18 mouse cellular contexts compared by ENCODE assay signal in genomic region chr15:85956202-85956601, GRCm38 (mm10).
A peak's percentile ranks its signal among the peaks of the same experiment; 100 is the strongest.
DNase-seq lines count a peak whose midpoint lies in the region; ATAC-seq lines count a peak whose summit lies in the region.
"Had no signal": no experiment of that assay in that cellular context is flagged by ENCODE, and none has a peak within 500 bp of the region (broad histone marks: within the 10 kb centered on the region; RNA-seq: fewer than 3 reads in every experiment).

No protein-coding gene starts in this region.

- H3K4me3 ChIP-seq in midbrain, embryonic 10.5 days: no peak overlapping the region
- H3K4me3 ChIP-seq in midbrain, embryonic 16.5 days (ENCODE audit: low read depth, low read length): no peak overlapping the region
- H3K4me3 ChIP-seq in stomach, embryonic 15.5 days (replicated peaks): no peak overlapping the region
- H3K4me3 ChIP-seq: heart, embryonic 13.5 days; midbrain, embryonic 12.5 days; neural tube, embryonic 15.5 days had no signal

- no peak overlapping the region for H3K9ac ChIP-seq in midbrain, embryonic 16.5 days (ENCODE audit: low read depth, low read length)
- H3K9ac ChIP-seq in stomach, embryonic 15.5 days: no peak overlapping the region
- H3K9ac ChIP-seq: heart, embryonic 13.5 days; midbrain, embryonic 12.5 days; neural tube, embryonic 15.5 days had no signal

- no peak overlapping the region for H3K4me2 ChIP-seq in midbrain, embryonic 16.5 days (ENCODE audit: low read length)
- H3K4me2 ChIP-seq in stomach, embryonic 15.5 days: no peak overlapping the region
- H3K4me2 ChIP-seq: heart, embryonic 13.5 days; midbrain, embryonic 12.5 days; neural tube, embryonic 15.5 days had no signal

- DNase-seq in midbrain, embryonic 10.5 days (ENCODE audit: low spot score): no peak
- peak; percentile 53 for DNase-seq in thymus, postnatal 4 days
- no peak for DNase-seq in yolk sac, embryonic 10.5 days (ENCODE audit: low spot score)
- DNase-seq in adrenal gland, postnatal 25 days: no peak
- DNase-seq: adrenal gland, adult 2 months; cerebellum, adult 18-20 months; gastrocnemius, postnatal 25 days; heart, postnatal 36 days; kidney, adult 18-20 months; kidney, postnatal 25 days; lung, postnatal 36 days; retina, postnatal 1 day had no signal

- H3K36me3 ChIP-seq in midbrain, embryonic 10.5 days: peaks cover 78% of the 10 kb centered on the region
- no peaks in the 10 kb centered on the region for H3K36me3 ChIP-seq in midbrain, embryonic 16.5 days (ENCODE audit: control insufficient read depth, insufficient read depth, low read length)
- H3K36me3 ChIP-seq in stomach, embryonic 15.5 days: no peaks in the 10 kb centered on the region
- H3K36me3 ChIP-seq: neural tube, embryonic 15.5 days had no signal

- WGBS in midbrain, embryonic 10.5 days: 75% methylated on average over 6 of the region's 6 CpGs
- WGBS in midbrain, embryonic 16.5 days: 75% methylated on average over 6 of the region's 6 CpGs
- 56% methylated on average over 6 of the region's 6 CpGs for WGBS in stomach, embryonic 15.5 days

- H3K27me3 ChIP-seq in midbrain, embryonic 10.5 days (ENCODE audit: low read depth, poor library complexity, severe bottlenecking): no peaks in the 10 kb centered on the region
- no peaks in the 10 kb centered on the region for H3K27me3 ChIP-seq in midbrain, embryonic 16.5 days (ENCODE audit: control insufficient read depth, insufficient read depth, low read depth, low read length)
- H3K27me3 ChIP-seq in stomach, embryonic 15.5 days (replicated peaks): no peaks in the 10 kb centered on the region
- H3K27me3 ChIP-seq: heart, embryonic 13.5 days; midbrain, embryonic 12.5 days; neural tube, embryonic 15.5 days had no signal

- H3K9me3 ChIP-seq in midbrain, embryonic 10.5 days (replicated peaks): no peaks in the 10 kb centered on the region; the same call in 1 of the 2 replicates
- no peaks in the 10 kb centered on the region for H3K9me3 ChIP-seq in midbrain, embryonic 16.5 days (replicated peaks; ENCODE audit: control insufficient read depth, low read length, poor library complexity, severe bottlenecking)
- H3K9me3 ChIP-seq in stomach, embryonic 15.5 days: no peaks in the 10 kb centered on the region
- H3K9me3 ChIP-seq: heart, embryonic 13.5 days; midbrain, embryonic 12.5 days; neural tube, embryonic 15.5 days had no signal

- peak overlapping the region; percentile 14; the same call in 1 of the 2 replicates for H3K27ac ChIP-seq in midbrain, embryonic 10.5 days (replicated peaks)
- H3K27ac ChIP-seq in midbrain, embryonic 16.5 days (ENCODE audit: low read length): no peak overlapping the region
- H3K27ac ChIP-seq in stomach, embryonic 15.5 days: no peak overlapping the region; the same call in 1 of the 2 replicates
- H3K27ac ChIP-seq: heart, embryonic 13.5 days; neural tube, embryonic 15.5 days had no signal

- no peak for ATAC-seq in midbrain, embryonic 16.5 days
- ATAC-seq in hematopoietic stem cell, adult 5-6 weeks (replicated peaks in 1 of 2; ENCODE audit: insufficient read depth in 1 of 2, low FRiP score in 2 of 2, low TSS enrichment in 1 of 2, low read depth in 1 of 2, poor library complexity in 2 of 2, severe bottlenecking in 2 of 2): peak; percentile 36 to 38; a peak in 1 of 4 replicates
- 0 out of 2 replicates have a peak, but pooled peaks have one; percentile 29 for ATAC-seq in stomach, embryonic 15.5 days (ENCODE audit: insufficient read depth, low FRiP score, low read depth)

- H3K4me1 ChIP-seq in midbrain, embryonic 10.5 days: peaks cover 17% of the 10 kb centered on the region
- H3K4me1 ChIP-seq in midbrain, embryonic 16.5 days (ENCODE audit: control insufficient read depth, insufficient read depth, low read length): no peaks in the 10 kb centered on the region
- H3K4me1 ChIP-seq in stomach, embryonic 15.5 days: peaks cover 4% of the 10 kb centered on the region; the same call in 1 of the 2 replicates
